Mouse (Mus musculus): Measurements from ENCODE around the gene Csn1s1.

Gene Csn1s1

GRCm38 (mm10) chr5:87665908-87666307 is at the start of gene Csn1s1:
Csn1s1 (plus strand) TSS chr5:87666208.
- DNase-seq (ENCODE audit: low spot score in 2 of 2), result no peak

DNA sequence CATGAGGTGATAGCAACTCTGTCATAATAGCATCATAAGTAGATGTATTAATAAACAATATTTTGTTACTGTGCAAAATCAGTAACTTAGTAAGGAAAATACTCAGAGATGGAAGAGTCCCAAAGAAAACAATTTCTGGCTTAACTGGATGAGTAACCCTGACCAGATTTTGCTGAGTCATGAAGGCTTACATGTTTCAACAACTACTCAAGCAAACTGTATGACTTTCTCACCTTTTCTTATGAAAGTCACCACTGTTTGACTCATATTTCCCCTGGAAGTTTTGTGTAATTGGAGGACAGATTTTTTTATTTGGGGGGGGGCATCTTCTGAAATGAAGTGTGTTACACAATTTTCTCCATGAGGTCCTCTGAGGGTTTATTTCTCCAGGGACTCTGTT is 43.3 kb upstream of the Csn1s1 start:
- no peak for DNase-seq (ENCODE audit: low spot score in 2 of 2)

DNA sequence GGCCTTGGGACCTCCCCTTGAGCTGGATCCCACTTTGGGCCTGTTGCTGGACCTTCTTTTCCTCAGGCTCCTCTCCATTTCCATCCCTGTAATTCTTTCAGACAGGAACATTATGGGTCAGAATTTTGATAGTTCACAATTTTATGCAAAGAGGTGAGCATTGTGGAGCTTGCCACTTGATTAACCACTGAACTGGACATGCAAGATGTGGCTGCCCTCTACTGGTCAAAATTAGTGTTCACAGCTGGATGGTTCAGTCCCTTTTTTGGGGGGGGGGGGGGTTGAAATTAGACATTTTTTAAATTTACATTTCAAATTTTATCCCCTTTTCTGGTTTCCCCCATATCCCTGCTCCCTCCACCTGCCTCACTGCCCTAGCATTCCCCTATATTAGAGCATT is 23.2 kb upstream of the Csn1s1 start:
- no peak for DNase-seq (ENCODE audit: low spot score in 2 of 2)

- no peak for DNase-seq (ENCODE audit: low spot score in 2 of 2)
Observed at GRCm38 (mm10) chr5:87699530-87699929, 33.5 kb downstream of the Csn1s1 start, which contains the start of gene Csn2. Csn2 (minus strand) TSS chr5:87699630.

DNA sequence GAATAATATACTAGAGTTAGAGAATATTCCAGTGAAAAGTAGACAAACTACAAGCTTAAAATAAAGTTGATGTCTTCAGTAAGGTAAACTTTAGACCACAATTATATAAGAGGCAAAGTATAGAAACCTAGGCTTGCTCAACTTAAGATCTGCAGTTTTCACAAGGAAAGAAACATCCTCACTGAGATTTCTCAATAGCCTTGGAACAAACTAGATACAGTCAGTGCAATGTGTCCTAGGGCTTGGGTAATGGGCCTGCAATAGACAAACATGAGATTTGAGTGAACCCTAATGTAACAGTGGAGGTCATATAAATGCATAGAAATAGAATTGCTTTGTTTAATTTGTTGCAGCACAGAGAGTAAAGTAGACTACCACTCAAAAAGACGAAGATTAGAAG is 39.9 kb downstream of the Csn1s1 start:
- DNase-seq (ENCODE audit: low spot score in 2 of 2), result no peak

Measured in frontal cortex, postnatal 25 days (tissue).